Mouse (Mus musculus) CH12.LX (cell line): ENCODE data around the gene Vps4a. TPM values are rescaled to one million over a fixed set of nuclear protein-coding genes. Genes with fewer than 3 reads are reported as not detected.

Experiments used
- DNase-seq: peaks from one replicate; pipeline ENCODE4 v3.0.0-alpha.2; 2013; ENCODE audit errors: extremely low read depth
- H3K27ac ChIP-seq: 2 replicates; pipeline ENCODE4 v1.5.1; 2012; ENCODE audit warnings: low read depth, mild to moderate bottlenecking, control low read depth, moderate library complexity; ENCODE audit not compliant: insufficient read depth
- H3K27me3 ChIP-seq: replicated peaks from 2 replicates; pipeline ENCODE3; 2012; ENCODE audit warnings: inconsistent platforms
- H3K36me3 ChIP-seq, 2 experiments: replicated peaks in 1 of 2; 2 replicates each; pipeline versions ENCODE3 to v1.6.1; 2012; ENCODE audit warnings: inconsistent platforms in 1 of 2, low read length in 1 of 2, mild to moderate bottlenecking in 1 of 2, mixed read lengths in 1 of 2, moderate library complexity in 1 of 2; ENCODE audit not compliant: control insufficient read depth in 1 of 2, insufficient read depth in 1 of 2
- H3K4me1 ChIP-seq, 2 experiments: 2 replicates each; pipeline ENCODE4 v1.6.1; 2012; ENCODE audit warnings: inconsistent platforms in 1 of 2, moderate library complexity in 1 of 2; ENCODE audit not compliant: insufficient read depth in 2 of 2, control insufficient read depth in 1 of 2
- H3K4me2 ChIP-seq: 2 replicates; pipeline ENCODE4 v1.6.1; 2012; ENCODE audit warnings: low read depth, mild to moderate bottlenecking, control low read depth; ENCODE audit not compliant: poor library complexity, insufficient read depth, severe bottlenecking
- H3K4me3 ChIP-seq, 3 experiments: fragments of 150-350 bp in 1 of 3; sonication (generic) in 1 of 3; replicated peaks in 1 of 3; 2 replicates each; pipeline versions ENCODE3 to v1.5.1; 2011 to 2012; ENCODE audit warnings: low read depth in 2 of 3, low read length in 2 of 3, mild to moderate bottlenecking in 2 of 3, moderate library complexity in 2 of 3, control low read depth in 1 of 3, improper control_type of control experiment in 1 of 3, inconsistent platforms in 1 of 3, mixed read lengths in 1 of 3; ENCODE audit not compliant: poor library complexity in 1 of 3
- H3K79me2 ChIP-seq: replicated peaks from 2 replicates; pipeline ENCODE4 v1.6.1; 2012; ENCODE audit warnings: mild to moderate bottlenecking, moderate library complexity; ENCODE audit not compliant: control insufficient read depth, poor library complexity, insufficient read depth, severe bottlenecking; ENCODE audit errors: extremely low read depth
- H3K9ac ChIP-seq: 2 replicates; pipeline ENCODE4 v1.6.1; 2012; ENCODE audit warnings: low read depth, mild to moderate bottlenecking, control low read depth, moderate library complexity; ENCODE audit not compliant: insufficient read depth
- H3K9me3 ChIP-seq: replicated peaks from 2 replicates; pipeline ENCODE3; 2012; ENCODE audit warnings: low read length, inconsistent platforms, mixed read lengths
- BHLHE40 ChIP-seq: IDR thresholded peaks from 2 replicates; pipeline ENCODE4 v1.6.1; 2011; ENCODE audit warnings: mild to moderate bottlenecking, low read depth, low read length, improper control_type of control experiment
- CHD1 ChIP-seq: IDR thresholded peaks from 2 replicates; pipeline ENCODE4 v1.6.1; 2012; ENCODE audit warnings: low read depth, low read length, improper control_type of control experiment, inconsistent platforms
- CHD2 ChIP-seq: IDR thresholded peaks from 2 replicates; pipeline ENCODE4 v1.6.1; 2011; ENCODE audit warnings: low read length, improper control_type of control experiment
- E2F4 ChIP-seq: IDR thresholded peaks from 2 replicates; pipeline ENCODE4 v1.6.1; 2011; ENCODE audit warnings: low read depth, low read length, improper control_type of control experiment; ENCODE audit not compliant: insufficient replicate concordance
- GABPA ChIP-seq: IDR thresholded peaks from 2 replicates; pipeline ENCODE4 v1.6.1; 2012; ENCODE audit warnings: low read depth, low read length, improper control_type of control experiment, inconsistent platforms; ENCODE audit not compliant: insufficient replicate concordance
- HCFC1 ChIP-seq: IDR thresholded peaks from 2 replicates; pipeline ENCODE4 v1.6.1; 2012; ENCODE audit warnings: low read depth, mild to moderate bottlenecking, inconsistent platforms, low read length, improper control_type of control experiment
- JUND ChIP-seq: conservative IDR thresholded peaks from 2 replicates; pipeline ENCODE4 v1.6.1; 2011; ENCODE audit warnings: low read depth, low read length, improper control_type of control experiment
- MAFK ChIP-seq: IDR thresholded peaks from 2 replicates; pipeline ENCODE4 v1.6.1; 2011; ENCODE audit warnings: low read length, improper control_type of control experiment; ENCODE audit not compliant: insufficient replicate concordance
- MAZ ChIP-seq: IDR thresholded peaks from 2 replicates; pipeline ENCODE4 v1.6.1; 2012; ENCODE audit warnings: low read depth, mild to moderate bottlenecking, inconsistent platforms, low read length, improper control_type of control experiment, moderate library complexity
- MEF2A ChIP-seq: IDR thresholded peaks from 2 replicates; pipeline ENCODE4 v1.6.1; 2014; ENCODE audit warnings: low read depth, mild to moderate bottlenecking, inconsistent platforms, low read length, improper control_type of control experiment, borderline replicate concordance
- MXI1 ChIP-seq: IDR thresholded peaks from 2 replicates; pipeline ENCODE4 v1.6.1; 2011; ENCODE audit warnings: mild to moderate bottlenecking, low read depth, low read length, improper control_type of control experiment
- MYC ChIP-seq: IDR thresholded peaks from 2 replicates; pipeline ENCODE4 v1.6.1; 2011; ENCODE audit warnings: low read depth, mild to moderate bottlenecking, improper control_type of control experiment, low read length
- NELFE ChIP-seq: IDR thresholded peaks from 2 replicates; pipeline ENCODE4 v1.6.1; 2011; ENCODE audit warnings: low read depth, low read length, improper control_type of control experiment
- NRF1 ChIP-seq: IDR thresholded peaks from 2 replicates; pipeline ENCODE4 v1.6.1; 2014; ENCODE audit warnings: low read depth, mild to moderate bottlenecking, inconsistent platforms, low read length, improper control_type of control experiment, moderate library complexity
- PAX5 ChIP-seq: IDR thresholded peaks from 2 replicates; pipeline ENCODE4 v1.6.1; 2012; ENCODE audit warnings: low read length, inconsistent platforms, mixed read lengths
- POLR2AphosphoS2 ChIP-seq: IDR thresholded peaks from 2 replicates; pipeline ENCODE4 v1.6.1; 2011; ENCODE audit warnings: low read depth, low read length, improper control_type of control experiment
- SIN3A ChIP-seq: IDR thresholded peaks from 2 replicates; pipeline ENCODE4 v1.6.1; 2012; ENCODE audit warnings: low read length, improper control_type of control experiment, inconsistent platforms
- SMC3 ChIP-seq: IDR thresholded peaks from 2 replicates; pipeline ENCODE4 v1.6.1; 2011; ENCODE audit warnings: low read depth, low read length, improper control_type of control experiment
- TBP ChIP-seq: conservative IDR thresholded peaks from 2 replicates; pipeline ENCODE4 v1.6.1; 2011; ENCODE audit warnings: low read depth, low read length, improper control_type of control experiment
- TCF12 ChIP-seq: IDR thresholded peaks from 2 replicates; pipeline ENCODE4 v1.6.1; 2014; ENCODE audit warnings: low read depth, mild to moderate bottlenecking, inconsistent platforms, low read length, improper control_type of control experiment
- USF1 ChIP-seq: IDR thresholded peaks from 2 replicates; pipeline ENCODE4 v1.6.1; 2014; ENCODE audit warnings: low read depth, mild to moderate bottlenecking, inconsistent platforms, low read length, improper control_type of control experiment
- USF2 ChIP-seq: conservative IDR thresholded peaks from 2 replicates; pipeline ENCODE4 v1.6.1; 2011; ENCODE audit warnings: low read depth, low read length, improper control_type of control experiment
- ZC3H11A ChIP-seq: IDR thresholded peaks from 2 replicates; pipeline ENCODE4 v1.6.1; 2012; ENCODE audit warnings: low read depth, mild to moderate bottlenecking, inconsistent platforms, low read length, improper control_type of control experiment
- ZKSCAN1 ChIP-seq: IDR thresholded peaks from 2 replicates; pipeline ENCODE4 v1.6.1; 2012; ENCODE audit warnings: low read depth, inconsistent platforms, low read length, improper control_type of control experiment, borderline replicate concordance
- ZNF384 ChIP-seq: IDR thresholded peaks from 2 replicates; pipeline ENCODE4 v1.6.1; 2012; ENCODE audit warnings: low read depth, low read length, improper control_type of control experiment, inconsistent platforms
- dilution Hi-C: fragments of 300-500 bp; cut with MboI; formaldehyde crosslinking; loops from 2 replicates; pipeline ENCODE4 v1.14.3; 2020; ENCODE audit warnings: low sequenced_read_pairs; ENCODE audit not compliant: extremely low pct_unique_long_range_greater_than_20kb, extremely low pct_ligation_motif_present
- in situ Hi-C: fragments of 300-500 bp; cut with MboI; formaldehyde crosslinking; loops from 3 replicates; pipeline ENCODE4 v1.14.3; 2019; ENCODE audit warnings: low sequenced_read_pairs, low pct_ligation_motif_present, low pct_unique_long_range_greater_than_20kb, mixed read lengths
- polyA plus RNA-seq: library from polyadenylated mRNA; unstranded; fragments of >175 nt; gene quantifications from 2 replicates; pipeline ENCODE4 v1.2.1, GENCODE M21; 2012; ENCODE audit warnings: low read depth; ENCODE audit not compliant: insufficient read length
- total RNA-seq, 2 experiments: library from RNA; depleted of rRNA; stranded (reverse); fragments of 300-350 nt in 1 of 2; fragments of >200 nt in 1 of 2; gene quantifications; 2 replicates each; pipeline ENCODE4 v1.2.3; 2012 to 2014

Vps4a gene
- total and polyA plus RNA-seq, 3 experiments = 26.9 to 31.4 (median 27.1) TPM

DNA sequence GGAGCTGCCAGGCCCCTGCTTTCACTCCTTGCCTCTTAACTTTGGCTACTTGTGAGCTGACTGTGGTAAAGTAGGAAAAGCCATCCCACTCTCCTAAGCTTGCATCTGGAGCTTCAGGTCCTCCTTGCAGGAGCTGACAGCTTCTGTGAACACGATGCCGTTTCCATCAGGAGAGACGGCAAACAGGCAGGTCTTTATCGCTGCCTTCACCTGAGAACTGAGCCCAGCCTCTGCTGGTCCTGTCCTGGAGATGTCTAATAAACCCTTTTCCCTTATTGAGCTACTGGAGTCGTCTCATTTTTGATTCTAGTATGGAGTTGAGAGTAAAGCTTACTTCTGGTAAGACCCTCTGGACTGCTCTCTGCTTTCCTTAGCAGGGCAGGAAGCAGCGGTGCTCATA, 14.5 kb downstream of the Vps4a start:
- Histone ChIP-seq H3K27ac (no peak overlapping the region), H3K4me3 (no peak overlapping the region), H3K4me1 (peaks cover 5 to 43% of the 10 kb centered on the region in 2 experiments; a peak in 3 of 4 replicates), H3K27me3 (no peaks in the 10 kb centered on the region), H3K79me2 (peaks cover 19% of the 10 kb centered on the region), H3K36me3 (peaks cover 65 to 76% of the 10 kb centered on the region in 2 experiments), H3K4me2 (no peak overlapping the region), H3K9me3 (no peaks in the 10 kb centered on the region), H3K9ac (no peak overlapping the region)
- TF ChIP-seq SMC3 = no peak
- no peak for TF ChIP-seq MXI1
- TF ChIP-seq POLR2AphosphoS2 = no peak
- no peak for TF ChIP-seq TCF12
- no peak for TF ChIP-seq ZC3H11A
- TF ChIP-seq USF1 = no peak
- TF ChIP-seq PAX5 = no peak
- no peak for TF ChIP-seq NRF1
- TF ChIP-seq MEF2A = no peak
- no peak for TF ChIP-seq TBP
- no peak for TF ChIP-seq NELFE
- TF ChIP-seq CHD2 = no peak
- no peak for TF ChIP-seq HCFC1
- no peak for TF ChIP-seq JUND
- no peak for DNase-seq
- in situ Hi-C loops (no loop called here), dilution Hi-C loops (no loop called here)

DNA sequence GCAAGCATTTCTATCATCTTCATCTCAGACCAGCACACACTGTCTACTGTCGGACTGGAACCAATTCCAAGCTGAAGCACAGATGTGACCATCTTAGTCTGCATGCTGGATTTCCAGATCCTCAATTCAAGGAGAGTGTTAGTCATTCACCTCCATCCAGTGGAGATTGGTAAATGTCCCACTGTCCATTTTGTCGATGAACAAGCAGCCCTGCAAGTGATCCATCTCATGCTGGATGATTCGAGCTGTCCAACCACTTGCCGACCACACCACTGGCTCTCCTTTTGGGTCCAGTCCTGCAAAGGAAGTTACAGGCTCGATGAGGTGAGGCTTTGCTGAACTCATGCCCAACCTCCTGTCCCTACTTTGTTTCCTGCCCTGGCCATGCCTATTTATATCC, 16.0 kb downstream of the Vps4a start:
- no peak for TF ChIP-seq CHD2
- TF ChIP-seq MAZ = no peak
- no peak for TF ChIP-seq ZNF384
- TF ChIP-seq ZKSCAN1 = no peak
- TF ChIP-seq MEF2A = no peak
- no peak for TF ChIP-seq E2F4
- no peak for TF ChIP-seq BHLHE40
- TF ChIP-seq CHD1 = no peak
- no peak for TF ChIP-seq SIN3A
- TF ChIP-seq GABPA = no peak
- no peak for TF ChIP-seq SMC3
- TF ChIP-seq NELFE = no peak
- no peak for TF ChIP-seq USF2
- TF ChIP-seq ZC3H11A = no peak
- no peak for TF ChIP-seq MYC
- no peak for TF ChIP-seq MAFK
- no peak for DNase-seq
- Histone ChIP-seq H3K4me1 (peaks cover 5 to 39% of the 10 kb centered on the region in 2 experiments; a peak in 3 of 4 replicates), H3K27me3 (no peaks in the 10 kb centered on the region), H3K79me2 (peaks cover 19% of the 10 kb centered on the region), H3K4me2 (peak overlapping the region; percentile 53; the same call in 1 of the 2 replicates), H3K36me3 (peaks cover 66 to 76% of the 10 kb centered on the region in 2 experiments), H3K9me3 (no peaks in the 10 kb centered on the region), H3K4me3 (peak overlapping the region in 1 of 3 experiments; percentile 90), H3K27ac (no peak overlapping the region), H3K9ac (peak overlapping the region; percentile 74; the same call in 1 of the 2 replicates)
- in situ Hi-C loops = no loop called here
- dilution Hi-C loops = no loop called here
